Mouse (Mus musculus) heart, embryonic 11.5 days (tissue): ENCODE measurements around the gene Padi6. TPM values are rescaled to one million over a fixed set of nuclear protein-coding genes. Genes with fewer than 3 reads are reported as not detected.
A peak's percentile ranks its signal among the peaks of the same experiment; 100 is the strongest.

Experiments used
- ATAC-seq: fragments of 200-750 bp; cut with Nextera tagmentation; replicated peaks from 2 replicates; pipeline ENCODE4 v1.8.0; 2017; ENCODE audit warnings: moderate library complexity; ENCODE audit not compliant: insufficient number of reproducible peaks, low FRiP score, low TSS enrichment
- H3K27ac ChIP-seq: fragments of 300-500 bp; sonication (generic); 2 replicates; pipeline ENCODE4 v1.5.1; 2014; ENCODE audit warnings: mild to moderate bottlenecking, low read depth, low read length
- H3K27me3 ChIP-seq: fragments of 300-500 bp; sonication (generic); 2 replicates; pipeline ENCODE4 v1.6.1; 2014; ENCODE audit warnings: mild to moderate bottlenecking, low read length, mixed read lengths; ENCODE audit not compliant: control insufficient read depth, insufficient read depth
- H3K36me3 ChIP-seq: fragments of 300-500 bp; sonication (generic); 2 replicates; pipeline ENCODE4 v1.6.1; 2014; ENCODE audit warnings: mild to moderate bottlenecking, low read length, moderate library complexity, mixed read lengths; ENCODE audit not compliant: control insufficient read depth, insufficient read depth
- H3K4me1 ChIP-seq: fragments of 300-500 bp; sonication (generic); 2 replicates; pipeline ENCODE4 v1.6.1; 2014; ENCODE audit warnings: low read length; ENCODE audit not compliant: control insufficient read depth, insufficient read depth
- H3K4me2 ChIP-seq: fragments of 300-500 bp; sonication (generic); 2 replicates; pipeline ENCODE4 v1.6.1; 2014; ENCODE audit warnings: mild to moderate bottlenecking, moderate library complexity
- H3K4me3 ChIP-seq: fragments of 300-500 bp; sonication (generic); 2 replicates; pipeline ENCODE4 v1.5.1; 2014; ENCODE audit warnings: low read depth, low read length
- H3K9ac ChIP-seq: fragments of 300-500 bp; sonication (generic); 2 replicates; pipeline ENCODE4 v1.6.1; 2014; ENCODE audit warnings: mild to moderate bottlenecking, low read depth, low read length, moderate library complexity
- H3K9me3 ChIP-seq: fragments of 300-500 bp; sonication (generic); replicated peaks from 2 replicates; pipeline ENCODE4 v1.6.1; 2016; ENCODE audit warnings: low read length; ENCODE audit not compliant: control insufficient read depth
- WGBS: fragments of 180-500 bp; shearing (Covaris S2); extraction: QIAGEN DNeasy Blood & Tissue Kit; methylation state at CpG from one replicate; pipeline ENCODE4 v1.1.7; 2014; ENCODE audit not compliant: insufficient replicate concordance; 5-methylcytosine and 5-hydroxymethylcytosine counted together
- polyA plus RNA-seq: library from polyadenylated mRNA; unstranded; fragments of >200 nt; fragmentation: Nextera tagmentation; extraction: Ambion mirVana; gene quantifications from 2 replicates; pipeline ENCODE4 v1.2.1, GENCODE M21; 2014

The Padi6 gene
- polyA plus RNA-seq, 1 experiment from 2014 or later = not detected

GRCm38 (mm10) chr4:140722710-140723109 is 19.7 kb downstream of the Padi6 start:
- WGBS = 80% methylated on average over 9 of the region's 9 CpGs

GRCm38 (mm10) chr4:140721968-140722490 is 20.4 kb downstream of the Padi6 start:
- Histone ChIP-seq H3K27ac (no peak overlapping the region), H3K36me3 (peaks cover 32% of the 10 kb centered on the region), H3K9ac (no peak overlapping the region), H3K4me1 (0 out of 2 replicates have a peak, but pooled peaks cover 6% of the 10 kb centered on the region), H3K27me3 (no peaks in the 10 kb centered on the region), H3K4me2 (no peak overlapping the region), H3K4me3 (no peak overlapping the region), H3K9me3 (no peaks in the 10 kb centered on the region)
- WGBS = 86% methylated on average over 20 of the region's 20 CpGs
- ATAC-seq = no peak

More at GRCm38 (mm10) chr4:140722710-140723109, 19.7 kb downstream of the Padi6 start:
- no peak for ATAC-seq
- H3K9ac ChIP-seq = no peak overlapping the region
- no peaks in the 10 kb centered on the region for H3K9me3 ChIP-seq
- H3K36me3 ChIP-seq = peaks cover 28% of the 10 kb centered on the region
- no peak overlapping the region for H3K4me3 ChIP-seq
- 0 out of 2 replicates have a peak, but pooled peaks cover 6% of the 10 kb centered on the region for H3K4me1 ChIP-seq
- H3K27ac ChIP-seq = no peak overlapping the region
- H3K4me2 ChIP-seq = no peak overlapping the region
- no peaks in the 10 kb centered on the region for H3K27me3 ChIP-seq

- ATAC-seq = no peak
- WGBS = 75% methylated on average over 5 of the region's 5 CpGs
- H3K27ac ChIP-seq = no peak overlapping the region
- H3K36me3 ChIP-seq = peaks cover 51% of the 10 kb centered on the region
- H3K9me3 ChIP-seq = no peaks in the 10 kb centered on the region
- 0 out of 2 replicates have a peak, but pooled peaks cover 6% of the 10 kb centered on the region for H3K4me1 ChIP-seq
- H3K4me2 ChIP-seq = no peak overlapping the region
- H3K9ac ChIP-seq = no peak overlapping the region
- H3K4me3 ChIP-seq = no peak overlapping the region
- H3K27me3 ChIP-seq = no peaks in the 10 kb centered on the region
Measured at GRCm38 (mm10) chr4:140720091-140720490, 22.4 kb downstream of the Padi6 start.

- WGBS = 94% methylated on average over 9 of the region's 9 CpGs
- H3K4me1 ChIP-seq = peaks cover 11% of the 10 kb centered on the region
- no peak overlapping the region for H3K4me2 ChIP-seq
- peaks cover 54% of the 10 kb centered on the region for H3K36me3 ChIP-seq
- no peak overlapping the region for H3K9ac ChIP-seq
- no peak overlapping the region for H3K27ac ChIP-seq
- H3K9me3 ChIP-seq = no peaks in the 10 kb centered on the region
- H3K27me3 ChIP-seq = no peaks in the 10 kb centered on the region
- no peak for ATAC-seq
- no peak overlapping the region for H3K4me3 ChIP-seq
Measured at GRCm38 (mm10) chr4:140718436-140718835, 24.0 kb downstream of the Padi6 start.

GRCm38 (mm10) chr4:140716994-140717393 is 25.4 kb downstream of the Padi6 start:
- Histone ChIP-seq H3K4me1 (peaks cover 11% of the 10 kb centered on the region), H3K4me2 (no peak overlapping the region), H3K9me3 (no peaks in the 10 kb centered on the region), H3K36me3 (peaks cover 58% of the 10 kb centered on the region), H3K4me3 (no peak overlapping the region), H3K27me3 (no peaks in the 10 kb centered on the region), H3K9ac (no peak overlapping the region), H3K27ac (no peak overlapping the region)
- WGBS = 94% methylated on average over 11 of the region's 11 CpGs
- ATAC-seq = no peak

- Histone ChIP-seq H3K4me2 (no peak overlapping the region), H3K27ac (0 out of 2 replicates have a peak overlapping the region, but pooled peaks have one; percentile 1), H3K36me3 (peaks cover 55% of the 10 kb centered on the region), H3K4me1 (peaks cover 8% of the 10 kb centered on the region), H3K27me3 (no peaks in the 10 kb centered on the region), H3K4me3 (no peak overlapping the region), H3K9me3 (no peaks in the 10 kb centered on the region), H3K9ac (no peak overlapping the region)
- ATAC-seq = no peak
- WGBS = 86% methylated on average over 5 of the region's 5 CpGs
Measured at GRCm38 (mm10) chr4:140714586-140714985, 27.9 kb downstream of the Padi6 start.

GRCm38 (mm10) chr4:140713480-140714365 is 28.7 kb downstream of the Padi6 start:
- H3K27ac ChIP-seq = peak overlapping the region; percentile 59; the same call in 1 of the 2 replicates
- peak; percentile 70 for ATAC-seq
- peak overlapping the region; percentile 39; the same call in 1 of the 2 replicates for H3K9ac ChIP-seq
- H3K9me3 ChIP-seq = no peaks in the 10 kb centered on the region
- 48% methylated on average over 29 of the region's 29 CpGs for WGBS
- H3K4me1 ChIP-seq = peaks cover 8% of the 10 kb centered on the region
- no peak overlapping the region for H3K4me3 ChIP-seq
- H3K36me3 ChIP-seq = peaks cover 61% of the 10 kb centered on the region
- H3K27me3 ChIP-seq = no peaks in the 10 kb centered on the region
- H3K4me2 ChIP-seq = no peak overlapping the region

- no peak overlapping the region for H3K9ac ChIP-seq
- no peaks in the 10 kb centered on the region for H3K27me3 ChIP-seq
- 79% methylated on average over 5 of the region's 5 CpGs for WGBS
- no peak for ATAC-seq
- peaks cover 52% of the 10 kb centered on the region for H3K36me3 ChIP-seq
- H3K27ac ChIP-seq = no peak overlapping the region
- H3K4me2 ChIP-seq = no peak overlapping the region
- peaks cover 17% of the 10 kb centered on the region for H3K4me1 ChIP-seq
- H3K9me3 ChIP-seq = no peaks in the 10 kb centered on the region
- no peak overlapping the region for H3K4me3 ChIP-seq
Measured at GRCm38 (mm10) chr4:140711360-140711759, 31.1 kb downstream of the Padi6 start.
